Mouse (Mus musculus): ENCODE data around the gene Mcrip1. TPM values are rescaled to one million over a fixed set of nuclear protein-coding genes. Genes with fewer than 3 reads are reported as not detected.

Gene Mcrip1
- total RNA-seq, 2 experiments from 2014 or later, result 73.4 to 91.7 TPM

GRCm38 (mm10) chr11:120549986-120550809, 671 bp upstream of the Mcrip1 start:
- intact Hi-C loops (cut with DNase I), result loop anchor here (5.0 kb wide), 1 partner anchor 63 kb away; no protein-coding TSS in a partner anchor
- no peak for DNase-seq (ENCODE audit: low spot score in 2 of 2)

- DNase-seq (ENCODE audit: low spot score in 2 of 2), result no peak
- intact Hi-C loops (cut with DNase I), result loop anchor here (5.0 kb wide), 1 partner anchor 61 kb away; no protein-coding TSS in a partner anchor
These were observed 750 bp downstream of the Mcrip1 start for GRCm38 (mm10) chr11:120548786-120549167.

GRCm38 (mm10) chr11:120548214-120548613, 1.3 kb downstream of the Mcrip1 start:
- intact Hi-C loops (cut with DNase I), result loop anchor here (5.0 kb wide), 1 partner anchor 61 kb away; no protein-coding TSS in a partner anchor

GRCm38 (mm10) chr11:120547469-120547868, 2.1 kb downstream of the Mcrip1 start:
- intact Hi-C loops (cut with DNase I), result loop anchor here (5.0 kb wide), 1 partner anchor 60 kb away; no protein-coding TSS in a partner anchor

More at GRCm38 (mm10) chr11:120548214-120548613, 1.3 kb downstream of the Mcrip1 start:
- DNase-seq (ENCODE audit: low spot score in 2 of 2), result no peak

GRCm38 (mm10) chr11:120545964-120546363, 3.6 kb downstream of the Mcrip1 start:
- DNase-seq (ENCODE audit: low spot score in 2 of 2), result no peak
- intact Hi-C loops (cut with DNase I), result loop anchor here (5.0 kb wide), 1 partner anchor 59 kb away; no protein-coding TSS in a partner anchor

More at GRCm38 (mm10) chr11:120547469-120547868, 2.1 kb downstream of the Mcrip1 start:
- no peak for DNase-seq (ENCODE audit: low spot score in 2 of 2)

- DNase-seq (ENCODE audit: low spot score in 2 of 2), result no peak
- intact Hi-C loops (cut with DNase I), result no loop called here
These were observed 7.2 kb downstream of the Mcrip1 start for GRCm38 (mm10) chr11:120542376-120542775.

GRCm38 (mm10) chr11:120541907-120542306, 7.6 kb downstream of the Mcrip1 start:
- no peak for DNase-seq (ENCODE audit: low spot score in 2 of 2)
- intact Hi-C loops (cut with DNase I), result no loop called here

- intact Hi-C loops (cut with DNase I), result no loop called here
These were observed 10.1 kb downstream of the Mcrip1 start for GRCm38 (mm10) chr11:120539285-120540014.

GRCm38 (mm10) chr11:120538955-120539284, 10.6 kb downstream of the Mcrip1 start:
- DNase-seq (ENCODE audit: low spot score in 2 of 2), result no peak
- intact Hi-C loops (cut with DNase I), result no loop called here

More at GRCm38 (mm10) chr11:120539285-120540014, 10.1 kb downstream of the Mcrip1 start:
- no peak for DNase-seq (ENCODE audit: low spot score in 2 of 2)

- peak in 1 of 2 experiments; percentile 18 for DNase-seq (ENCODE audit: low spot score in 2 of 2)
- intact Hi-C loops (cut with DNase I), result no loop called here
These were observed 11.0 kb downstream of the Mcrip1 start for GRCm38 (mm10) chr11:120538485-120538884.

- no peak for DNase-seq (ENCODE audit: low spot score in 2 of 2)
- intact Hi-C loops (cut with DNase I), result no loop called here
These were observed 13.7 kb downstream of the Mcrip1 start for GRCm38 (mm10) chr11:120535804-120536203.

- no peak for DNase-seq (ENCODE audit: low spot score in 2 of 2)
- intact Hi-C loops (cut with DNase I), result no loop called here
These were observed 14.4 kb downstream of the Mcrip1 start for GRCm38 (mm10) chr11:120535145-120535544.

- DNase-seq (ENCODE audit: low spot score in 2 of 2), result no peak
- intact Hi-C loops (cut with DNase I), result no loop called here
These were observed 15.4 kb downstream of the Mcrip1 start for GRCm38 (mm10) chr11:120534093-120534492.

- intact Hi-C loops (cut with DNase I), result no loop called here
- no peak for DNase-seq (ENCODE audit: low spot score in 2 of 2)
These were observed 17.9 kb downstream of the Mcrip1 start for GRCm38 (mm10) chr11:120531646-120532045.

- intact Hi-C loops (cut with DNase I), result no loop called here
- no peak for DNase-seq (ENCODE audit: low spot score in 2 of 2)
These were observed 19.2 kb downstream of the Mcrip1 start, which contains the start of gene Gcgr for GRCm38 (mm10) chr11:120530085-120530964. TSS of gene Gcgr (plus strand) at chr11:120530699.

- no peak for DNase-seq (ENCODE audit: low spot score in 2 of 2)
- intact Hi-C loops (cut with DNase I), result no loop called here
These were observed 20.6 kb downstream of the Mcrip1 start for GRCm38 (mm10) chr11:120528903-120529302.

GRCm38 (mm10) chr11:120527690-120528354, 21.7 kb downstream of the Mcrip1 start:
- DNase-seq (ENCODE audit: low spot score in 2 of 2), result no peak
- intact Hi-C loops (cut with DNase I), result no loop called here

- intact Hi-C loops (cut with DNase I), result no loop called here
- no peak for DNase-seq (ENCODE audit: low spot score in 2 of 2)
These were observed 23.6 kb downstream of the Mcrip1 start for GRCm38 (mm10) chr11:120525959-120526358.

- no peak for DNase-seq (ENCODE audit: low spot score in 2 of 2)
- intact Hi-C loops (cut with DNase I), result no loop called here
These were observed 26.9 kb downstream of the Mcrip1 start for GRCm38 (mm10) chr11:120522581-120522980.
